Mouse (Mus musculus): ENCODE data around the gene Ssbp2.

DNA sequence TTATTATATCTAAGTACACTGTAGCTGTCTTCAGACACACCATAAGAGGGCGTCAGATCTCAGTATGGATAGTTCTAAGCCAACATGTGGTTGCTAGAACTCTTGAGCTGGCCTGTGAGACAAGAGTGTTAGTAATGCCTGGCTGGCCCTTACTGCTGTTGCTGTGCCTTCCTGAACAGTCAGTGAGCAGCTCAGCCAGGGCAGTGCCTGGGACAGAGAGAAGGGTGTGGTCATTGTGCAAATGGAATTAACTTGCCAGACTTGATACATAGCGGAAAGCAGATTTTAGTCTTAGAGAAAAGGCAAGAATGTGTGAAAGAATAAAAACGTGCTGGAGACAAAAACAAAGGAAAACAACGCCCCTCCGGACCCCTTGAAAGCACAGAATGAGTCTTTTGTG, 83.5 kb downstream of the Ssbp2 start:
- TF ChIP-seq CTCF (IDR thresholded peaks at IDR 0.05; ENCODE audit: borderline replicate concordance, control insufficient read depth, extremely low read depth, insufficient read depth, low read length, poor library complexity) (no peak), POLR2A (IDR thresholded peaks at IDR 0.05; ENCODE audit: control insufficient read depth, extremely low read depth, insufficient read depth, low read length, poor library complexity) (no peak)

All from thymus, adult 2 months (tissue).